Mouse (Mus musculus): ENCODE data around the gene Slc13a4. TPM values are rescaled to one million over a fixed set of nuclear protein-coding genes. Genes with fewer than 3 reads are reported as not detected.

Slc13a4 gene
- polyA plus RNA-seq, 1 experiment from 2014 or later, result 0.02 TPM

DNA sequence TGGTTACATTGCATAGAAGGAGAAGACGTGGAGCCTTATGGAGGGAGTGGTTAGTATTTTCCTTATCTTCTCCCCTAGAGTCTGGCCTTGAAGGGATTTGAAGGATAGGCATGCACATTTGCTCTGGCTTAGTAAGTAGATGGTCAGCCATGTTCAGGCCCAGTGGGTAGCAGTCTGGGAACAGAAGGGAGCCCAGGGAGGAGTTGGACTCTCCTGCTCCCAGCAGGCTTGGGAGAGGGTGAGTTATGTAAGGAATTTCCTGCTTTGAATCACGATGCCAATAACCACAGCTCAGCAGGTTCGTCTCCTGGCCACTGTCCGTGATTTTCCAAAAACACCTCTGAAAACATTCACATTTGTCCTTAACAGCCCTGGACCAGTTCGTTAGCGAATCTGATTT is 22.9 kb upstream of the Slc13a4 start:
- no peaks in the 10 kb centered on the region for H3K36me3 ChIP-seq (replicated peaks; ENCODE audit: insufficient read depth, low read length)
- H3K4me3 ChIP-seq (ENCODE audit: low read depth, low read length), result no peak overlapping the region
- H3K27ac ChIP-seq (ENCODE audit: low read depth), result no peak overlapping the region
- 54% methylated on average over 6 of the region's 6 CpGs for WGBS (ENCODE audit: insufficient replicate concordance)
- H3K4me1 ChIP-seq (ENCODE audit: insufficient read depth), result no peaks in the 10 kb centered on the region; the same call in 1 of the 2 replicates
- no peak overlapping the region for H3K4me2 ChIP-seq (ENCODE audit: low read depth, low read length)
- ATAC-seq (no peak), DNase-seq (no peak)
- H3K9me3 ChIP-seq (ENCODE audit: low read length), result no peaks in the 10 kb centered on the region
- TF ChIP-seq CTCF (IDR thresholded peaks at IDR 0.05; ENCODE audit: low read depth), result no peak
- TF ChIP-seq EP300 (IDR thresholded peaks at IDR 0.05; ENCODE audit: low read depth), result no peak
- no peak overlapping the region for H3K9ac ChIP-seq (replicated peaks)
- H3K27me3 ChIP-seq (ENCODE audit: insufficient read depth, low read length), result no peaks in the 10 kb centered on the region

DNA sequence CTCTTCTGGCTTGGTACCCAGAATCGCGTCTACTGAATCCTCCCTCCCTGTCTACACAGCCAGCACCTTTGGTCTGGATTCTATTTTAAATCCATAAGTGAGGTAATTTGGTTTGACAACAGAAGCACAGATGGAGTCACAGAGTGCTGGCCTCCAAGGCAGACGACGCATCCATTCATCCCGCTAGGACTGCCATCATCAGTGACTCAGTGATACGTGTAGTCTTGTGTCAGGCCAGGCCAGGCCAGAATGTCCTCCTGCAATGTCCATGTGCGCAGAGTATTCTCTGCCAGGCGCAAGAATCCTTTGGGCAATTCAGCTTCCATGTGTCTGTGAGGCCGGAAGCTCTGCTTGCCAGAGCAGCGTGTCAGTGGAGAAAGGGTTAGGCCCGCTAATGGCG is 22.0 kb upstream of the Slc13a4 start:
- no peaks in the 10 kb centered on the region for H3K27me3 ChIP-seq (ENCODE audit: insufficient read depth, low read length)
- H3K4me1 ChIP-seq (ENCODE audit: insufficient read depth), result no peaks in the 10 kb centered on the region
- H3K4me2 ChIP-seq (ENCODE audit: low read depth, low read length), result no peak overlapping the region
- H3K9me3 ChIP-seq (ENCODE audit: low read length), result no peaks in the 10 kb centered on the region
- H3K36me3 ChIP-seq (replicated peaks; ENCODE audit: insufficient read depth, low read length), result no peaks in the 10 kb centered on the region
- no peak for DNase-seq
- no peak overlapping the region for H3K27ac ChIP-seq (ENCODE audit: low read depth)
- WGBS (ENCODE audit: insufficient replicate concordance), result 94% methylated on average over 12 of the region's 12 CpGs
- no peak overlapping the region for H3K9ac ChIP-seq (replicated peaks)
- no peak for TF ChIP-seq EP300 (IDR thresholded peaks at IDR 0.05; ENCODE audit: low read depth)
- no peak for TF ChIP-seq CTCF (IDR thresholded peaks at IDR 0.05; ENCODE audit: low read depth)
- no peak overlapping the region for H3K4me3 ChIP-seq (ENCODE audit: low read depth, low read length)
- ATAC-seq, result no peak

DNA sequence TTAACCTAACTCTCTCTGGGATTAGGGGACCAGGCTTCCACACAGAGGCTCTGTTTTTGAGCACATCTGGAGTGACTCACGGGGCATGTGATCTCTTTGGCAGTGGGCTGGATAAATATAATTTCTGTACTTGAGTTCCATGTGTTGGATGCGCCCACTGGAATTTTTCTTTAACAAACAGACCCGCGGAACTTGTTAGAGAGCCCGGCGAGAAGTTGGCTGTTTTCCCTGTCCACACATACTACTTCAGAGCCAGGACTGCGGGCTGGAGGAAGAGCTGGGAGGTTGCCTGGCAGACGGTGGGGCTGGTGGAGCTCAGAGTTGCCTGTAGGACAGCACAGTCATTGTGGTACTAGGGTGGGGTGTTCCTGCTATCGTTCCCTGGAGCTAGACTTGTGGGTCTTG is 18.2 kb upstream of the Slc13a4 start, which contains the start of gene Fam180a:
Gene Fam180a, minus strand, starts transcription at position 31 of the 405 bp plus-strand sequence.
- Histone ChIP-seq H3K36me3 (replicated peaks; ENCODE audit: insufficient read depth, low read length) (no peaks in the 10 kb centered on the region), H3K4me3 (ENCODE audit: low read depth, low read length) (no peak within 1 kb of the TSS), H3K27me3 (ENCODE audit: insufficient read depth, low read length) (no peaks in the 10 kb centered on the region), H3K27ac (ENCODE audit: low read depth) (no peak within 1 kb of the TSS), H3K9me3 (ENCODE audit: low read length) (no peaks in the 10 kb centered on the region), H3K9ac (replicated peaks) (no peak within 1 kb of the TSS), H3K4me2 (ENCODE audit: low read depth, low read length) (no peak within 1 kb of the TSS), H3K4me1 (ENCODE audit: insufficient read depth) (peaks cover 5% of the 10 kb centered on the region)
- DNase-seq, result no peak
- TF ChIP-seq EP300 (IDR thresholded peaks at IDR 0.05; ENCODE audit: low read depth) (no peak), CTCF (IDR thresholded peaks at IDR 0.05; ENCODE audit: low read depth) (no peak)
- WGBS (ENCODE audit: insufficient replicate concordance), result 64% methylated on average over 9 of the region's 9 CpGs
- ATAC-seq, result no peak

- WGBS (ENCODE audit: insufficient replicate concordance), result 77% methylated on average over 9 of the region's 9 CpGs
Observed at GRCm38 (mm10) chr6:35324306-35324705, 16.4 kb upstream of the Slc13a4 start.

GRCm38 (mm10) chr6:35323046-35323445 is 15.1 kb upstream of the Slc13a4 start:
- ATAC-seq (no peak), DNase-seq (no peak)
- TF ChIP-seq CTCF (IDR thresholded peaks at IDR 0.05; ENCODE audit: low read depth), result no peak
- no peak for TF ChIP-seq EP300 (IDR thresholded peaks at IDR 0.05; ENCODE audit: low read depth)
- no peak overlapping the region for H3K27ac ChIP-seq (ENCODE audit: low read depth)
- peaks cover 9% of the 10 kb centered on the region for H3K4me1 ChIP-seq (ENCODE audit: insufficient read depth)
- no peaks in the 10 kb centered on the region for H3K9me3 ChIP-seq (ENCODE audit: low read length)
- 64% methylated on average over 1 of the region's 1 CpGs for WGBS (ENCODE audit: insufficient replicate concordance)
- H3K4me3 ChIP-seq (ENCODE audit: low read depth, low read length), result no peak overlapping the region
- H3K27me3 ChIP-seq (ENCODE audit: insufficient read depth, low read length), result no peaks in the 10 kb centered on the region
- H3K36me3 ChIP-seq (replicated peaks; ENCODE audit: insufficient read depth, low read length), result no peaks in the 10 kb centered on the region
- no peak overlapping the region for H3K4me2 ChIP-seq (ENCODE audit: low read depth, low read length)
- no peak overlapping the region for H3K9ac ChIP-seq (replicated peaks)

More at GRCm38 (mm10) chr6:35324306-35324705, 16.4 kb upstream of the Slc13a4 start:
- Histone ChIP-seq H3K4me3 (ENCODE audit: low read depth, low read length) (no peak overlapping the region), H3K4me1 (ENCODE audit: insufficient read depth) (peaks cover 9% of the 10 kb centered on the region), H3K9ac (replicated peaks) (no peak overlapping the region), H3K27me3 (ENCODE audit: insufficient read depth, low read length) (no peaks in the 10 kb centered on the region), H3K9me3 (ENCODE audit: low read length) (no peaks in the 10 kb centered on the region), H3K36me3 (replicated peaks; ENCODE audit: insufficient read depth, low read length) (no peaks in the 10 kb centered on the region), H3K27ac (ENCODE audit: low read depth) (no peak overlapping the region), H3K4me2 (ENCODE audit: low read depth, low read length) (no peak overlapping the region)
- ATAC-seq (no peak), DNase-seq (no peak)
- TF ChIP-seq CTCF (IDR thresholded peaks at IDR 0.05; ENCODE audit: low read depth), result no peak
- TF ChIP-seq EP300 (IDR thresholded peaks at IDR 0.05; ENCODE audit: low read depth), result no peak

DNA sequence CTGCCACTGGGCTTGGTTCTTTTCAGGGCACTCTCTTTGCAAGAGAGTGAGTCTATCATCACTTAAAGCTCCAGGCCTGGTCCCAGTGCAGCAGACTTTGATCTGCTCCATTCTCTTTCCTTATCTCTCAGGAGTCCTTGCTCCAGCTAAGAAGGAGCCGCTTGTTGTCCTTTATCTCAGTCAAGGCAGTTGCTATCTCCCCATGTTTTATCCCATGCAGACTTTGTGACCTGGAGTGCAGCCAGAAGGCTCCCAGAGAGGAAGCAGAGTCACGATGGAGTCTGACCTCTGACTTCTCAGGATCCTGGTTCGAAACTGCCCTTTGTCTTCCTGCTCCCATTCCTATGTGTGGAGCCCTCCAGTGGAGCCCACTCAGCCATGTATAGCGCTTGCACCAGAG is 13.2 kb upstream of the Slc13a4 start:
- H3K9me3 ChIP-seq (ENCODE audit: low read length), result no peaks in the 10 kb centered on the region
- H3K27ac ChIP-seq (ENCODE audit: low read depth), result no peak overlapping the region
- H3K4me3 ChIP-seq (ENCODE audit: low read depth, low read length), result no peak overlapping the region
- DNase-seq, result peak; percentile 18
- TF ChIP-seq CTCF (IDR thresholded peaks at IDR 0.05; ENCODE audit: low read depth) (no peak), EP300 (IDR thresholded peaks at IDR 0.05; ENCODE audit: low read depth) (peak; percentile 75; the same call in 1 of the 2 replicates)
- peaks cover 9% of the 10 kb centered on the region for H3K4me1 ChIP-seq (ENCODE audit: insufficient read depth)
- ATAC-seq, result no peak
- H3K4me2 ChIP-seq (ENCODE audit: low read depth, low read length), result no peak overlapping the region
- H3K9ac ChIP-seq (replicated peaks), result no peak overlapping the region
- H3K36me3 ChIP-seq (replicated peaks; ENCODE audit: insufficient read depth, low read length), result no peaks in the 10 kb centered on the region
- no peaks in the 10 kb centered on the region for H3K27me3 ChIP-seq (ENCODE audit: insufficient read depth, low read length)
- 39% methylated on average over 4 of the region's 4 CpGs for WGBS (ENCODE audit: insufficient replicate concordance)

GRCm38 (mm10) chr6:35319850-35320249 is 11.9 kb upstream of the Slc13a4 start:
- ATAC-seq, result no peak
- no peaks in the 10 kb centered on the region for H3K9me3 ChIP-seq (ENCODE audit: low read length)
- WGBS (ENCODE audit: insufficient replicate concordance), result 67% methylated on average over 6 of the region's 6 CpGs
- H3K27ac ChIP-seq (ENCODE audit: low read depth), result no peak overlapping the region
- no peaks in the 10 kb centered on the region for H3K36me3 ChIP-seq (replicated peaks; ENCODE audit: insufficient read depth, low read length)
- H3K4me1 ChIP-seq (ENCODE audit: insufficient read depth), result peaks cover 9% of the 10 kb centered on the region
- no peak overlapping the region for H3K4me3 ChIP-seq (ENCODE audit: low read depth, low read length)
- no peak overlapping the region for H3K9ac ChIP-seq (replicated peaks)
- H3K27me3 ChIP-seq (ENCODE audit: insufficient read depth, low read length), result no peaks in the 10 kb centered on the region
- DNase-seq, result no peak
- TF ChIP-seq EP300 (IDR thresholded peaks at IDR 0.05; ENCODE audit: low read depth) (no peak), CTCF (IDR thresholded peaks at IDR 0.05; ENCODE audit: low read depth) (no peak)
- H3K4me2 ChIP-seq (ENCODE audit: low read depth, low read length), result no peak overlapping the region
